ENCODE assay signal across 20 mouse cellular contexts in genomic region chr19:5791329-5791728, GRCm38 (mm10). TPM values are rescaled to one million over a fixed set of nuclear protein-coding genes. Genes with fewer than 3 reads are reported as not detected.
A peak's percentile ranks its signal among the peaks of the same experiment; 100 is the strongest.
DNase-seq lines count a peak whose midpoint lies in the region; ATAC-seq and TF ChIP-seq lines count a peak whose summit lies in the region.
"Had no signal": no experiment of that assay in that cellular context is flagged by ENCODE, and none has a peak within 500 bp of the region (broad histone marks: within the 10 kb centered on the region; RNA-seq: fewer than 3 reads in every experiment).

No protein-coding gene starts in this region.

- no peak overlapping the region for H3K4me3 ChIP-seq in cerebellum, adult 2 months (replicated peaks; ENCODE audit: insufficient read depth, low read depth, low read length)
- H3K4me3 ChIP-seq in kidney, postnatal 0 days (replicated peaks; ENCODE audit: low read depth, low read length) = no peak overlapping the region
- no peak overlapping the region for H3K4me3 ChIP-seq in midbrain, postnatal 0 days (ENCODE audit: low read depth, low read length)
- H3K4me3 ChIP-seq in midbrain, embryonic 11.5 days (ENCODE audit: low read depth, low read length) = no peak overlapping the region
- no peak overlapping the region for H3K4me3 ChIP-seq in stomach, postnatal 0 days (ENCODE audit: low read depth, low read length)
- H3K4me3 ChIP-seq: erythroblast, embryonic 14.5 days; hindbrain, embryonic 13.5 days; limb, embryonic 13.5 days; midbrain, embryonic 15.5 days; stomach, embryonic 15.5 days had no signal

- H3K9ac ChIP-seq in kidney, postnatal 0 days (ENCODE audit: low read depth, low read length) = no peak overlapping the region
- H3K9ac ChIP-seq in midbrain, postnatal 0 days (replicated peaks; ENCODE audit: low read length, poor library complexity, severe bottlenecking) = no peak overlapping the region
- no peak overlapping the region for H3K9ac ChIP-seq in midbrain, embryonic 11.5 days (ENCODE audit: low read length)
- H3K9ac ChIP-seq in stomach, postnatal 0 days (ENCODE audit: low read length) = no peak overlapping the region
- H3K9ac ChIP-seq: hindbrain, embryonic 13.5 days; limb, embryonic 13.5 days; midbrain, embryonic 15.5 days; stomach, embryonic 15.5 days had no signal

- WGBS in cerebellum, adult 2 months = 71% methylated on average over 4 of the region's 4 CpGs
- WGBS in kidney, postnatal 0 days = 70% methylated on average over 4 of the region's 4 CpGs
- WGBS in midbrain, postnatal 0 days = 73% methylated on average over 4 of the region's 4 CpGs
- 81% methylated on average over 4 of the region's 4 CpGs for WGBS in midbrain, embryonic 11.5 days
- 71% methylated on average over 4 of the region's 4 CpGs for WGBS in stomach, postnatal 0 days

- TF ChIP-seq POLR2A in cerebellum, adult 2 months (IDR thresholded peaks at IDR 0.05; ENCODE audit: borderline replicate concordance, insufficient read depth, low read length) = no peak

- no peak overlapping the region for H3K4me2 ChIP-seq in kidney, postnatal 0 days (ENCODE audit: low read length)
- no peak overlapping the region for H3K4me2 ChIP-seq in midbrain, postnatal 0 days (ENCODE audit: low read depth, low read length, poor library complexity, severe bottlenecking)
- no peak overlapping the region for H3K4me2 ChIP-seq in midbrain, embryonic 11.5 days
- no peak overlapping the region for H3K4me2 ChIP-seq in stomach, postnatal 0 days (replicated peaks; ENCODE audit: low read depth)
- H3K4me2 ChIP-seq: hindbrain, embryonic 13.5 days; limb, embryonic 13.5 days; midbrain, embryonic 15.5 days; stomach, embryonic 15.5 days had no signal

- H3K9me3 ChIP-seq in kidney, postnatal 0 days (replicated peaks; ENCODE audit: low read length) = no peaks in the 10 kb centered on the region
- no peaks in the 10 kb centered on the region for H3K9me3 ChIP-seq in midbrain, postnatal 0 days (ENCODE audit: low read length)
- H3K9me3 ChIP-seq in midbrain, embryonic 11.5 days (ENCODE audit: control insufficient read depth, low read length) = no peaks in the 10 kb centered on the region
- no peaks in the 10 kb centered on the region for H3K9me3 ChIP-seq in stomach, postnatal 0 days (ENCODE audit: control insufficient read depth, low read length)
- H3K9me3 ChIP-seq: hindbrain, embryonic 13.5 days; limb, embryonic 13.5 days; midbrain, embryonic 15.5 days; stomach, embryonic 15.5 days had no signal

- no peak for ATAC-seq in kidney, postnatal 0 days (replicated peaks; ENCODE audit: low FRiP score, low read depth)
- no peak for ATAC-seq in midbrain, postnatal 0 days (ENCODE audit: low FRiP score)
- no peak for ATAC-seq in midbrain, embryonic 11.5 days (ENCODE audit: low FRiP score)
- no peak for ATAC-seq in stomach, postnatal 0 days (ENCODE audit: low FRiP score, low TSS enrichment)
- ATAC-seq: midbrain, embryonic 15.5 days had no signal

- no peaks in the 10 kb centered on the region for H3K27me3 ChIP-seq in cerebellum, adult 2 months (ENCODE audit: control insufficient read depth, insufficient read depth, low read length)
- no peaks in the 10 kb centered on the region for H3K27me3 ChIP-seq in kidney, postnatal 0 days (ENCODE audit: insufficient read depth, low read length)
- H3K27me3 ChIP-seq in midbrain, postnatal 0 days (ENCODE audit: insufficient read depth, low read length) = no peaks in the 10 kb centered on the region
- no peaks in the 10 kb centered on the region for H3K27me3 ChIP-seq in midbrain, embryonic 11.5 days (ENCODE audit: control insufficient read depth, insufficient read depth, low read length)
- no peaks in the 10 kb centered on the region for H3K27me3 ChIP-seq in stomach, postnatal 0 days (ENCODE audit: control insufficient read depth, insufficient read depth, low read length)
- H3K27me3 ChIP-seq: hindbrain, embryonic 13.5 days; limb, embryonic 13.5 days; midbrain, embryonic 15.5 days; stomach, embryonic 15.5 days had no signal

- peak in 1 of 2 experiments; percentile 18 for DNase-seq in cerebellum, adult 2 months
- no peak for DNase-seq in cerebellum, adult 11-12 months
- DNase-seq in kidney, postnatal 0 days (ENCODE audit: low spot score) = no peak
- no peak for DNase-seq in kidney, postnatal 10 days
- DNase-seq in midbrain, postnatal 0 days (ENCODE audit: low spot score) = no peak
- DNase-seq in midbrain, embryonic 11.5 days (ENCODE audit: low spot score, missing footprints) = no peak
- DNase-seq in stomach, postnatal 0 days (ENCODE audit: low spot score) = no peak
- DNase-seq in spleen, postnatal 14 days (ENCODE audit: low spot score in 2 of 2) = no peak
- DNase-seq: gastrocnemius, postnatal 14 days; heart, postnatal 10 days; kidney, adult 11 months; kidney, postnatal 14 days; layer of hippocampus, adult 9-11 months; spleen, adult 18-20 months; thymus, postnatal 25 days had no signal

- peaks cover 22% of the 10 kb centered on the region for H3K4me1 ChIP-seq in cerebellum, adult 2 months (ENCODE audit: control insufficient read depth, insufficient read depth, low read length)
- peaks cover 9% of the 10 kb centered on the region; the same call in 1 of the 2 replicates for H3K4me1 ChIP-seq in kidney, postnatal 0 days (replicated peaks; ENCODE audit: insufficient read depth, low read length)
- peaks cover 9% of the 10 kb centered on the region; the same call in 1 of the 2 replicates for H3K4me1 ChIP-seq in midbrain, postnatal 0 days (ENCODE audit: insufficient read depth, low read length)
- H3K4me1 ChIP-seq in midbrain, embryonic 11.5 days (ENCODE audit: control insufficient read depth, insufficient read depth, low read length) = peaks cover 4% of the 10 kb centered on the region; the same call in 1 of the 2 replicates
- 0 out of 2 replicates have a peak, but pooled peaks cover under 1% of the 10 kb centered on the region for H3K4me1 ChIP-seq in stomach, postnatal 0 days (replicated peaks; ENCODE audit: control insufficient read depth, insufficient read depth)

- TF ChIP-seq CTCF in cerebellum, adult 2 months (IDR thresholded peaks at IDR 0.05; ENCODE audit: borderline replicate concordance, insufficient read depth, low read depth, low read length) = peak; percentile 18; the same call in 1 of the 2 replicates
- TF ChIP-seq CTCF in kidney, postnatal 0 days (IDR thresholded peaks at IDR 0.05; ENCODE audit: low read depth) = peak; percentile 48
- TF ChIP-seq CTCF in midbrain, postnatal 0 days (IDR thresholded peaks at IDR 0.05) = peak; percentile 37; the same call in 1 of the 2 replicates
- peak; percentile 46 for TF ChIP-seq CTCF in stomach, postnatal 0 days (IDR thresholded peaks at IDR 0.05; ENCODE audit: low read depth)

- no peak overlapping the region for H3K27ac ChIP-seq in cerebellum, adult 2 months (ENCODE audit: insufficient read depth, low read length)
- H3K27ac ChIP-seq in kidney, postnatal 0 days = no peak overlapping the region
- H3K27ac ChIP-seq in midbrain, postnatal 0 days (ENCODE audit: low read depth, low read length) = no peak overlapping the region
- no peak overlapping the region for H3K27ac ChIP-seq in midbrain, embryonic 11.5 days (ENCODE audit: low read depth, low read length)
- H3K27ac ChIP-seq in stomach, postnatal 0 days (replicated peaks) = no peak overlapping the region
- H3K27ac ChIP-seq: hindbrain, embryonic 13.5 days; limb, embryonic 13.5 days; midbrain, embryonic 15.5 days; stomach, embryonic 15.5 days had no signal

- H3K36me3 ChIP-seq in kidney, postnatal 0 days (ENCODE audit: insufficient read depth, low read length) = peaks cover 13% of the 10 kb centered on the region
- peaks cover 13% of the 10 kb centered on the region for H3K36me3 ChIP-seq in midbrain, postnatal 0 days (ENCODE audit: insufficient read depth, low read length)
- H3K36me3 ChIP-seq in midbrain, embryonic 11.5 days (ENCODE audit: control insufficient read depth, insufficient read depth, low read length) = peaks cover 9% of the 10 kb centered on the region
- H3K36me3 ChIP-seq in stomach, postnatal 0 days (ENCODE audit: control insufficient read depth, insufficient read depth, low read length) = peaks cover 6% of the 10 kb centered on the region; the same call in 1 of the 2 replicates

- TF ChIP-seq EP300 in stomach, postnatal 0 days (optimal IDR thresholded peaks at IDR 0.05) = no peak

RNA-seq across cellular contexts. Expression of gene Scyl1, which starts 20.1 kb away (rescaled TPM):
- 158 and 170 TPM in 2 replicates for polyA plus RNA-seq in cerebellum, adult 2 months (2012; rRNA removed)
- polyA plus RNA-seq in kidney, postnatal 0 days (2015; fragmentation: Nextera tagmentation; extraction: Ambion mirVana) = 63.5 and 65.1 TPM in 2 replicates
- 95.2 and 108 TPM in 2 replicates for total RNA-seq in midbrain, postnatal 0 days (2014; rRNA removed)
- polyA plus RNA-seq in midbrain, postnatal 0 days (2015; fragmentation: Nextera tagmentation; extraction: Ambion mirVana) = 84.2 and 85.8 TPM in 2 replicates
- polyA plus RNA-seq in midbrain, embryonic 11.5 days (2014; fragmentation: Nextera tagmentation; extraction: Ambion mirVana) = 48.2 and 58.6 TPM in 2 replicates
- polyA plus RNA-seq in stomach, postnatal 0 days (2015; fragmentation: Nextera tagmentation; extraction: Ambion mirVana) = 38.1 and 40.9 TPM in 2 replicates

RNA-seq across cellular contexts. Expression of gene Ltbp3, which starts 50.6 kb away (rescaled TPM):
- polyA plus RNA-seq in cerebellum, adult 2 months (2012; rRNA removed) = 165 and 175 TPM in 2 replicates
- polyA plus RNA-seq in kidney, postnatal 0 days (2015; fragmentation: Nextera tagmentation; extraction: Ambion mirVana) = 22.3 and 23.9 TPM in 2 replicates
- 28.8 and 29.3 TPM in 2 replicates for total RNA-seq in midbrain, postnatal 0 days (2014; rRNA removed)
- polyA plus RNA-seq in midbrain, postnatal 0 days (2015; fragmentation: Nextera tagmentation; extraction: Ambion mirVana) = 9.1 and 12.8 TPM in 2 replicates
- polyA plus RNA-seq in midbrain, embryonic 11.5 days (2014; fragmentation: Nextera tagmentation; extraction: Ambion mirVana) = 4.8 and 6.0 TPM in 2 replicates
- 15.7 and 26.9 TPM in 2 replicates for polyA plus RNA-seq in stomach, postnatal 0 days (2015; fragmentation: Nextera tagmentation; extraction: Ambion mirVana)
